Mouse (Mus musculus) hindbrain, embryonic 12.5 days (tissue): ENCODE measurements around the gene Zfand3. TPM values are rescaled to one million over a fixed set of nuclear protein-coding genes. Genes with fewer than 3 reads are reported as not detected.

Experiments
- ATAC-seq: fragments of 200-750 bp; cut with Nextera tagmentation; 2 replicates; pipeline ENCODE4 v1.8.0; 2017; ENCODE audit warnings: moderate TSS enrichment; ENCODE audit not compliant: low FRiP score
- H3K27ac ChIP-seq: fragments of 300-500 bp; sonication (generic); 2 replicates; pipeline ENCODE4 v1.5.1; 2016; ENCODE audit warnings: mild to moderate bottlenecking
- H3K27me3 ChIP-seq: fragments of 300-500 bp; sonication (generic); 2 replicates; pipeline ENCODE4 v1.6.1; 2016; ENCODE audit warnings: mild to moderate bottlenecking
- H3K36me3 ChIP-seq: fragments of 300-500 bp; sonication (generic); 2 replicates; pipeline ENCODE4 v1.6.1; 2016; ENCODE audit warnings: mild to moderate bottlenecking
- H3K4me1 ChIP-seq: fragments of 300-500 bp; sonication (generic); 2 replicates; pipeline ENCODE4 v1.6.1; 2016
- H3K4me2 ChIP-seq: fragments of 300-500 bp; sonication (generic); replicated peaks from 2 replicates; pipeline ENCODE4 v1.6.1; 2016; ENCODE audit warnings: mild to moderate bottlenecking
- H3K4me3 ChIP-seq: fragments of 300-500 bp; sonication (generic); 2 replicates; pipeline ENCODE4 v1.5.1; 2016; ENCODE audit warnings: mild to moderate bottlenecking
- H3K9ac ChIP-seq: fragments of 300-500 bp; sonication (generic); 2 replicates; pipeline ENCODE4 v1.6.1; 2016; ENCODE audit warnings: mild to moderate bottlenecking, moderate library complexity
- H3K9me3 ChIP-seq: fragments of 300-500 bp; sonication (generic); replicated peaks from 2 replicates; pipeline ENCODE4 v1.6.1; 2016; ENCODE audit warnings: mild to moderate bottlenecking
- WGBS: fragments of 180-500 bp; shearing (Covaris S2); methylation state at CpG from one replicate; pipeline ENCODE4 v1.1.7; 2016; 5-methylcytosine and 5-hydroxymethylcytosine counted together
- polyA plus RNA-seq: library from polyadenylated mRNA; unstranded; fragments of >200 nt; fragmentation: Nextera tagmentation; extraction: Ambion mirVana; gene quantifications from 2 replicates; pipeline ENCODE4 v1.2.1, GENCODE M21; 2016

The Zfand3 gene
- polyA plus RNA-seq, 1 experiment from 2014 or later, result 95.1 TPM

GRCm38 (mm10) chr17:30059066-30059465 is 54.5 kb downstream of the Zfand3 start:
- Histone ChIP-seq H3K9ac (no peak overlapping the region), H3K4me2 (no peak overlapping the region), H3K27me3 (no peaks in the 10 kb centered on the region), H3K9me3 (no peaks in the 10 kb centered on the region), H3K4me1 (peaks cover 10% of the 10 kb centered on the region), H3K4me3 (no peak overlapping the region), H3K36me3 (0 out of 2 replicates have a peak, but pooled peaks cover 3% of the 10 kb centered on the region), H3K27ac (no peak overlapping the region)
- WGBS, result 89% methylated on average over 5 of the region's 5 CpGs
- ATAC-seq, result no peak

- Histone ChIP-seq H3K4me1 (peaks cover 16% of the 10 kb centered on the region), H3K9me3 (no peaks in the 10 kb centered on the region), H3K27me3 (no peaks in the 10 kb centered on the region), H3K27ac (no peak overlapping the region), H3K4me2 (no peak overlapping the region), H3K9ac (no peak overlapping the region), H3K36me3 (no peaks in the 10 kb centered on the region), H3K4me3 (no peak overlapping the region)
- 89% methylated on average over 8 of the region's 8 CpGs for WGBS
- ATAC-seq, result no peak
Observed at GRCm38 (mm10) chr17:30061100-30061837, 56.7 kb downstream of the Zfand3 start.

- 41% methylated on average over 3 of the region's 3 CpGs for WGBS
- Histone ChIP-seq H3K36me3 (no peaks in the 10 kb centered on the region), H3K27ac (peak overlapping the region; percentile 13; the same call in 1 of the 2 replicates), H3K4me3 (no peak overlapping the region), H3K4me2 (no peak overlapping the region), H3K4me1 (peaks cover 14% of the 10 kb centered on the region), H3K27me3 (no peaks in the 10 kb centered on the region), H3K9me3 (no peaks in the 10 kb centered on the region), H3K9ac (no peak overlapping the region)
- ATAC-seq, result no peak
Observed at GRCm38 (mm10) chr17:30063849-30064248, 59.3 kb downstream of the Zfand3 start.

GRCm38 (mm10) chr17:30064746-30065145 is 60.2 kb downstream of the Zfand3 start:
- H3K27ac ChIP-seq, result peak overlapping the region; percentile 3; the same call in 1 of the 2 replicates
- peaks cover 14% of the 10 kb centered on the region for H3K4me1 ChIP-seq
- no peak overlapping the region for H3K9ac ChIP-seq
- no peaks in the 10 kb centered on the region for H3K9me3 ChIP-seq
- no peaks in the 10 kb centered on the region for H3K27me3 ChIP-seq
- H3K4me3 ChIP-seq, result no peak overlapping the region
- no peaks in the 10 kb centered on the region for H3K36me3 ChIP-seq
- no peak for ATAC-seq
- WGBS, result 42% methylated on average over 4 of the region's 4 CpGs
- no peak overlapping the region for H3K4me2 ChIP-seq

GRCm38 (mm10) chr17:30069776-30070175 is 65.2 kb downstream of the Zfand3 start:
- no peak overlapping the region for H3K27ac ChIP-seq
- H3K9ac ChIP-seq, result no peak overlapping the region
- no peaks in the 10 kb centered on the region for H3K27me3 ChIP-seq
- 89% methylated on average over 3 of the region's 3 CpGs for WGBS
- H3K4me3 ChIP-seq, result no peak overlapping the region
- no peaks in the 10 kb centered on the region for H3K36me3 ChIP-seq
- no peaks in the 10 kb centered on the region for H3K9me3 ChIP-seq
- no peak overlapping the region for H3K4me2 ChIP-seq
- ATAC-seq, result no peak
- peaks cover 6% of the 10 kb centered on the region; the same call in 1 of the 2 replicates for H3K4me1 ChIP-seq

GRCm38 (mm10) chr17:30070631-30071030 is 66.1 kb downstream of the Zfand3 start:
- H3K4me3 ChIP-seq, result no peak overlapping the region
- no peak overlapping the region for H3K4me2 ChIP-seq
- no peak overlapping the region for H3K27ac ChIP-seq
- peaks cover 6% of the 10 kb centered on the region for H3K4me1 ChIP-seq
- no peaks in the 10 kb centered on the region for H3K9me3 ChIP-seq
- 80% methylated on average over 5 of the region's 5 CpGs for WGBS
- no peak for ATAC-seq
- H3K9ac ChIP-seq, result no peak overlapping the region
- H3K27me3 ChIP-seq, result no peaks in the 10 kb centered on the region
- H3K36me3 ChIP-seq, result no peaks in the 10 kb centered on the region

GRCm38 (mm10) chr17:30072613-30073012 is 68.1 kb downstream of the Zfand3 start:
- Histone ChIP-seq H3K4me1 (peaks cover 10% of the 10 kb centered on the region), H3K27ac (no peak overlapping the region), H3K9me3 (no peaks in the 10 kb centered on the region), H3K36me3 (no peaks in the 10 kb centered on the region), H3K4me3 (no peak overlapping the region), H3K4me2 (no peak overlapping the region), H3K9ac (no peak overlapping the region), H3K27me3 (no peaks in the 10 kb centered on the region)
- WGBS, result 91% methylated on average over 3 of the region's 3 CpGs
- ATAC-seq, result no peak

GRCm38 (mm10) chr17:30075896-30076295 is 71.4 kb downstream of the Zfand3 start:
- WGBS, result 70% methylated on average over 5 of the region's 5 CpGs
- no peak for ATAC-seq
- H3K9me3 ChIP-seq, result no peaks in the 10 kb centered on the region

GRCm38 (mm10) chr17:30084007-30084406 is 79.5 kb downstream of the Zfand3 start:
- Histone ChIP-seq H3K4me3 (no peak overlapping the region), H3K27me3 (no peaks in the 10 kb centered on the region), H3K4me1 (peaks cover 5% of the 10 kb centered on the region), H3K4me2 (no peak overlapping the region), H3K9ac (no peak overlapping the region), H3K9me3 (no peaks in the 10 kb centered on the region), H3K27ac (no peak overlapping the region), H3K36me3 (0 out of 2 replicates have a peak, but pooled peaks cover 6% of the 10 kb centered on the region)
- WGBS, result 64% methylated on average over 4 of the region's 4 CpGs
- ATAC-seq, result no peak

More at GRCm38 (mm10) chr17:30075896-30076295, 71.4 kb downstream of the Zfand3 start:
- Histone ChIP-seq H3K4me2 (no peak overlapping the region), H3K4me3 (no peak overlapping the region), H3K9ac (no peak overlapping the region), H3K27me3 (no peaks in the 10 kb centered on the region), H3K27ac (no peak overlapping the region), H3K4me1 (peaks cover 10% of the 10 kb centered on the region), H3K36me3 (no peaks in the 10 kb centered on the region)

GRCm38 (mm10) chr17:30086695-30087094 is 82.2 kb downstream of the Zfand3 start:
- 90% methylated on average over 7 of the region's 7 CpGs for WGBS
- H3K4me1 ChIP-seq, result peaks cover 5% of the 10 kb centered on the region
- H3K27me3 ChIP-seq, result no peaks in the 10 kb centered on the region
- 0 out of 2 replicates have a peak, but pooled peaks cover 6% of the 10 kb centered on the region for H3K36me3 ChIP-seq
- no peak overlapping the region for H3K4me3 ChIP-seq
- no peak for ATAC-seq
- no peaks in the 10 kb centered on the region for H3K9me3 ChIP-seq
- H3K27ac ChIP-seq, result no peak overlapping the region
- no peak overlapping the region for H3K9ac ChIP-seq
- H3K4me2 ChIP-seq, result no peak overlapping the region

GRCm38 (mm10) chr17:30088431-30088830 is 83.9 kb downstream of the Zfand3 start:
- no peak overlapping the region for H3K27ac ChIP-seq
- no peak for ATAC-seq
- H3K9me3 ChIP-seq, result no peaks in the 10 kb centered on the region
- no peaks in the 10 kb centered on the region for H3K27me3 ChIP-seq
- 96% methylated on average over 3 of the region's 3 CpGs for whole genome bisulfite sequencing
- H3K4me3 ChIP-seq, result no peak overlapping the region
- H3K36me3 ChIP-seq, result 0 out of 2 replicates have a peak, but pooled peaks cover 3% of the 10 kb centered on the region
- no peak overlapping the region for H3K9ac ChIP-seq
- H3K4me2 ChIP-seq, result no peak overlapping the region
- peaks cover 5% of the 10 kb centered on the region for H3K4me1 ChIP-seq

GRCm38 (mm10) chr17:30090416-30090815 is 85.9 kb downstream of the Zfand3 start:
- Histone ChIP-seq H3K9me3 (peaks cover under 1% of the 10 kb centered on the region; the same call in 1 of the 2 replicates), H3K27me3 (no peaks in the 10 kb centered on the region), H3K9ac (no peak overlapping the region), H3K27ac (no peak overlapping the region), H3K36me3 (peaks cover 7% of the 10 kb centered on the region; the same call in 1 of the 2 replicates), H3K4me3 (no peak overlapping the region), H3K4me2 (no peak overlapping the region), H3K4me1 (no peaks in the 10 kb centered on the region)
- WGBS, result 75% methylated on average over 3 of the region's 3 CpGs
- ATAC-seq, result no peak
